Mouse (Mus musculus) lung, adult 2 months (tissue): ENCODE data around the gene Rhbdd1.

ENCODE experiments used
- CTCF ChIP-seq: fragments of 200-500 bp; IDR thresholded peaks from 2 replicates; pipeline ENCODE4 v1.5.1; 2011; ENCODE audit warnings: mild to moderate bottlenecking, low read length, control low read depth; ENCODE audit not compliant: insufficient read depth
- POLR2A ChIP-seq: fragments of 200-500 bp; IDR thresholded peaks from 2 replicates; pipeline ENCODE4 v1.6.1; 2011; ENCODE audit warnings: low read depth, mild to moderate bottlenecking, control low read depth, low read length, borderline replicate concordance; ENCODE audit errors: extremely low read depth

DNA sequence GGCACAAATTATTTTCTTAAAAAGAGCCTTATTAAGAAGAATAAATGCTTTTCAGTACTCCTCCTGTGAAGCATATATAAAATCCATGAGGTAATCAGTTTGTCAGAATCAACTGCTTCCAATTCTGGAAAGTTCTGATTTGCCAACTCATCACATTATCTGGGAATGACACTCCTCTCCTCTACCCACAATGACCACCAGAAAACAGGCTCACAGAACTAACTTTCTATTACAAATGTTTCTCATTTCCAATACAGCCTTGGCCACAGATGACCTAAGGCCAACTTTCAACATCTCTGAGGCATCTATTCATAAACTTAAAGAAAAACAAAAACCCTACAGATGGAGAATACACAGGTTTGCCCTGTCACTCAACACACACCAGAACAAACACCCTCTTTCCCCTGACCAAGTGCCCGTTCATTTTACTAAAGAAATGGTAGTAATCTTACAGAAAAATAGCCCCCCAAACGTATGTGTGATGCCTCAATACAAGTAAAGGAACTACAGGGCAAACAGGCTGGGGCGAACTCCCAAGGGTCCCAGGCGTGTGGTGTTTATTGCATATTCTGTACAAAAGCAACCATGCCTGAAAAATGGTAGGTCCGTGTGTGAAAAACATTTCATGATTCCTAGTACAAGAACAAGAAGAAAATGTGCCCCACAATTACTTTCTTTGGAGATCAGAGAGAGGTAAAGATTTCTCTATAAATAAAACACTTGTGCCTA, 30.6 kb upstream of the Rhbdd1 start:
- no peak for TF ChIP-seq CTCF
- no peak for TF ChIP-seq POLR2A
